In the genomic region with DNA sequence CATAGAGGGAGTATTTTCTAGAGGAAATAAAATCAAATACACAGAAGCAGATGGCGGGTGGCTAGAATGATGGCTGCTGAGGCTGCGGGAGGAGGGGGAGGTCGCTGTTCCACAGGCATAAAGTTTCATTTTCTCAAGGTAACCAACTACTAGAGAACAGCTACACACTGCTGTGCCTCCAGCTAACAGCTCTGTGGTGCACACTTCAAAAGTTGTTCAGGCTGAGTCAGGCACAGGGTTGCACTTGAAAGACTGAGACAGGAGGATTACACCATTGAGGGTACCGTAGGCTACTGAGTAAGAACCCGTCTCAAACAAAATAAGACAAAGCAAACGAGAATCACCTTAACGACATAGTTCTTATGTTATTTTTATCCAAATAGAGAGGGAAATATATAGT, we compare ENCODE assay signal across 1 mouse cellular context.
TF ChIP-seq lines count a peak whose summit lies in the region.

No protein-coding gene starts in this region.

TF ChIP-seq in CH12.LX, 34 proteins besides CTCF, POLR2A, EP300 and RAD21 (continued from another document):
- TF ChIP-seq MAX (IDR thresholded peaks at IDR 0.05; ENCODE audit: low read length), result no peak
- TF ChIP-seq IRF4 (IDR thresholded peaks at IDR 0.05; ENCODE audit: low read depth, low read length), result no peak
- no peak for TF ChIP-seq ZNF384 (IDR thresholded peaks at IDR 0.05; ENCODE audit: low read depth, low read length)
- TF ChIP-seq USF1 (IDR thresholded peaks at IDR 0.05; ENCODE audit: low read depth, low read length), result no peak
TF ChIP-seq in CH12.LX: peak in this region for 0.
